Mouse (Mus musculus) frontal cortex, adult (tissue): Measurements from ENCODE around the gene Srd5a3.
A peak's percentile ranks its signal among the peaks of the same experiment; 100 is the strongest.
"Not testable (repeated sequence)": the region's sequence is repeated elsewhere in the genome, so short reads cannot be mapped to it uniquely, and the experiment has no call there.

Experiments used
- ATAC-seq: cut with Nextera tagmentation; 2 replicates; pipeline ENCODE4 v1.9.2; 2017; ENCODE audit warnings: mild to moderate bottlenecking, moderate library complexity, mixed read lengths; ENCODE audit not compliant: low TSS enrichment

Srd5a3 gene

GRCm38 (mm10) chr5:76139808-76140729, at the start of gene Srd5a3:
Gene Srd5a3, plus strand, starts transcription at chr5:76140271.
- peak; percentile 90 for ATAC-seq

- not testable (repeated sequence) for ATAC-seq
Observed at GRCm38 (mm10) chr5:76103809-76104208, 36.3 kb upstream of the Srd5a3 start.

- ATAC-seq: no peak
Observed at GRCm38 (mm10) chr5:76107306-76107705, 32.8 kb upstream of the Srd5a3 start.

GRCm38 (mm10) chr5:76108496-76108895, 31.6 kb upstream of the Srd5a3 start:
- no peak for ATAC-seq

- peak; percentile 97 for ATAC-seq
Observed at GRCm38 (mm10) chr5:76111173-76111572, 28.9 kb upstream of the Srd5a3 start.

GRCm38 (mm10) chr5:76112016-76112415, 28.1 kb upstream of the Srd5a3 start:
- no peak for ATAC-seq

- ATAC-seq: no peak
Observed at GRCm38 (mm10) chr5:76115436-76116041, 24.5 kb upstream of the Srd5a3 start.

- ATAC-seq: no peak
Observed at GRCm38 (mm10) chr5:76118441-76118840, 21.6 kb upstream of the Srd5a3 start.

- no peak for ATAC-seq
Observed at GRCm38 (mm10) chr5:76120634-76121033, 19.4 kb upstream of the Srd5a3 start.

GRCm38 (mm10) chr5:76127584-76128316, 12.3 kb upstream of the Srd5a3 start:
- ATAC-seq: peak; percentile 95

GRCm38 (mm10) chr5:76130292-76130691, 9.8 kb upstream of the Srd5a3 start:
- peak; percentile 85 for ATAC-seq

GRCm38 (mm10) chr5:76131990-76132389, 8.1 kb upstream of the Srd5a3 start:
- ATAC-seq: no peak

- no peak for ATAC-seq
Observed at GRCm38 (mm10) chr5:76135644-76136043, 4.4 kb upstream of the Srd5a3 start.

GRCm38 (mm10) chr5:76136271-76136670, 3.8 kb upstream of the Srd5a3 start:
- ATAC-seq: no peak

GRCm38 (mm10) chr5:76137586-76137985, 2.5 kb upstream of the Srd5a3 start:
- ATAC-seq: no peak

GRCm38 (mm10) chr5:76138071-76138470, 2.0 kb upstream of the Srd5a3 start:
- ATAC-seq: no peak

- ATAC-seq: no peak
Observed at GRCm38 (mm10) chr5:76138512-76138911, 1.6 kb upstream of the Srd5a3 start.

- no peak for ATAC-seq
Observed at GRCm38 (mm10) chr5:76139171-76139671, 850 bp upstream of the Srd5a3 start.

GRCm38 (mm10) chr5:76140730-76141066, 627 bp downstream of the Srd5a3 start:
- ATAC-seq: peak; percentile 54

GRCm38 (mm10) chr5:76143356-76143755, 3.3 kb downstream of the Srd5a3 start:
- ATAC-seq: no peak

GRCm38 (mm10) chr5:76146401-76146800, 6.3 kb downstream of the Srd5a3 start:
- no peak for ATAC-seq

GRCm38 (mm10) chr5:76149436-76149835, 9.4 kb downstream of the Srd5a3 start:
- no peak for ATAC-seq
